Mouse (Mus musculus) small intestine, adult 10 weeks (tissue): ENCODE data around the gene Tnmd. TPM values are rescaled to one million over a fixed set of nuclear protein-coding genes. Genes with fewer than 3 reads are reported as not detected.

Source experiments
- polyA plus RNA-seq: library from polyadenylated mRNA; stranded (reverse); fragments of 350-450 nt; fragmentation: Illumina TruSeq; extraction: RNeasy Lipid Tissue Mini Kit (QIAGEN cat#74804); gene quantifications from one replicate; pipeline ENCODE4 v1.2.3, GENCODE M21; 2014; ENCODE audit warnings: low replicate concordance

Gene Tnmd
- 0.33 TPM for polyA plus RNA-seq

GRCm38 (mm10) chrX:133850680-133851079, at the start of gene Tnmd:
TSS of gene Tnmd (plus strand) at chrX:133850980.

GRCm38 (mm10) chrX:133898014-133898542, 47.3 kb downstream of the Tnmd start, which contains the start of gene Tspan6:
TSS of gene Tspan6 (minus strand) at chrX:133898429.

DNA sequence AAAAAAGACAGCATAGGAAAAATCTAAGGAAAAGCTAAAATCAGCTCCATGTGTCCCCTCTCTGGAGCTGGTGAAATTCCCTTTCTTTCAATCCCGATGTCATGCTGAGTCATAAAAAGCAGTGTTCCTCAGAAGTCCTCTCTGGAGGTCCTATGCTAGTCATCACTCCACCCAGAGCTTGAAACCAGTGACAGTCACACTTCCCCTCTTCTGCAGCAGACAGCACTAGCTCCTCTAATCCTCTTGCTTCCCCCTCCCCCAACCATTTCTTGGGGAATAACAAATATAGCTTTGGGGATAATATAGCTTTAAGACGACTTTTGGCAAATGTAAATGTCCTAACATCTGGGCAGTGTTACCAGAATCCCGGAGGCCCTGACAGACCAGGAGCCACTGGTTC, 57.5 kb downstream of the Tnmd start, which contains the start of gene Srpx2:
TSS of gene Srpx2 (plus strand) at position 166 of the 400 bp plus-strand sequence.

Other genes with a start within 250 kb of the Tnmd start
- 9.9 TPM for gene Pcdh19, start 162.0 kb upstream of the Tnmd start, polyA plus RNA-seq
- 17.9 TPM for gene Tspan6, start 47.4 kb downstream of the Tnmd start, polyA plus RNA-seq
- 2.8 TPM for gene Srpx2, start 57.4 kb downstream of the Tnmd start, polyA plus RNA-seq
- 3.5 TPM for gene Sytl4, start 130.8 kb downstream of the Tnmd start, polyA plus RNA-seq
- 47.0 TPM for gene Cstf2, start 208.2 kb downstream of the Tnmd start, polyA plus RNA-seq